Mouse (Mus musculus) lung, embryonic 14.5 days (tissue): ENCODE measurements at regions not wholly inside any gene's neighbourhood (a gene's known extent, or its start where the extent isn't known, plus 50 kb on each side); places are given as distances from the start of the nearest gene placed in this dataset.
A peak's percentile ranks its signal among the peaks of the same experiment; 100 is the strongest.

Source experiments
- ATAC-seq: fragments of 200-750 bp; cut with Nextera tagmentation; 2 replicates; pipeline ENCODE4 v1.8.0; 2017; ENCODE audit warnings: mild to moderate bottlenecking, moderate TSS enrichment, moderate library complexity; ENCODE audit not compliant: insufficient read depth
- DNase-seq: peaks from one replicate; pipeline ENCODE4 v3.0.0-alpha.2; 2015
- H3K27ac ChIP-seq: fragments of 300-500 bp; sonication (generic); 2 replicates; pipeline ENCODE4 v1.5.1; 2014; ENCODE audit warnings: low read depth, mild to moderate bottlenecking, moderate library complexity
- H3K27me3 ChIP-seq: fragments of 300-500 bp; sonication (generic); 2 replicates; pipeline ENCODE4 v1.6.1; 2014; ENCODE audit warnings: low read length, control low read depth; ENCODE audit not compliant: insufficient read depth
- H3K36me3 ChIP-seq: fragments of 300-500 bp; sonication (generic); 2 replicates; pipeline ENCODE4 v1.6.1; 2014; ENCODE audit warnings: control low read depth; ENCODE audit not compliant: insufficient read depth
- H3K4me1 ChIP-seq: fragments of 300-500 bp; sonication (generic); 2 replicates; pipeline ENCODE4 v1.6.1; 2014; ENCODE audit warnings: antibody characterized with exemption, control low read depth; ENCODE audit not compliant: insufficient read depth
- H3K4me2 ChIP-seq: fragments of 300-500 bp; sonication (generic); 2 replicates; pipeline ENCODE4 v1.6.1; 2014; ENCODE audit warnings: mild to moderate bottlenecking
- H3K4me3 ChIP-seq: fragments of 300-500 bp; sonication (generic); 2 replicates; pipeline ENCODE4 v1.5.1; 2014; ENCODE audit warnings: low read depth, low read length
- H3K9ac ChIP-seq: fragments of 300-500 bp; sonication (generic); 2 replicates; pipeline ENCODE4 v1.6.1; 2014
- H3K9me3 ChIP-seq: fragments of 300-500 bp; sonication (generic); 2 replicates; pipeline ENCODE4 v1.6.1; 2016; ENCODE audit warnings: low read depth, low read length, control low read depth
- CTCF ChIP-seq: IDR thresholded peaks from 2 replicates; pipeline ENCODE4 v1.5.1; 2016; ENCODE audit warnings: antibody characterized with exemption, low read depth
- WGBS: fragments of 180-500 bp; shearing (Covaris S2); extraction: QIAGEN DNeasy Blood & Tissue Kit; methylation state at CpG from one replicate; pipeline ENCODE4 v1.1.7; 2014; 5-methylcytosine and 5-hydroxymethylcytosine counted together

DNA sequence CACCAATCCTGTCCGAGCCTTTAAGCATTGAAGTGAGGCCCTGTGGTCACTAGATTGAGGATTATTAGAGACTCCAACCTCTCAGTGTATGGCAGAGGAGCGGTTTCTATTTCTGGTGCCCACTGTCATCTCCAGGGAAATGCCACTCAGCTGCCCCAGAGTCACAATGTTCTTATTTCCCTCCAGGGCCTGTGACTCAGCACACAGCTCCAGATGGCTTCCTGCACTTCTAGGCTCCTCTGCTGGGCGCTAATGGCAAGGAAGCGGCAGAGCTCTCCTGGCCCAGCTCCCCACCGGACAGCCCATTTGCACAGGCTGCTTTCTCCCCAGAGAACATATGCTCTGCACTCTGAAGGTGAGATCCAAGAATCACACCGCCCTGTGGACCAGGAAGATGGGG is 75.8 kb upstream of the Cpeb4 start:
- no peak for TF ChIP-seq CTCF
- H3K4me3 ChIP-seq: no peak overlapping the region
- ATAC-seq (peak; percentile 56; the same call in 1 of the 2 replicates), DNase-seq (peak; percentile 55)
- no peak overlapping the region for H3K27ac ChIP-seq
- no peaks in the 10 kb centered on the region for H3K27me3 ChIP-seq
- H3K4me1 ChIP-seq: no peaks in the 10 kb centered on the region
- 55% methylated on average over 6 of the region's 6 CpGs for WGBS
- no peaks in the 10 kb centered on the region for H3K9me3 ChIP-seq
- H3K4me2 ChIP-seq: no peak overlapping the region
- H3K36me3 ChIP-seq: no peaks in the 10 kb centered on the region
- H3K9ac ChIP-seq: no peak overlapping the region

DNA sequence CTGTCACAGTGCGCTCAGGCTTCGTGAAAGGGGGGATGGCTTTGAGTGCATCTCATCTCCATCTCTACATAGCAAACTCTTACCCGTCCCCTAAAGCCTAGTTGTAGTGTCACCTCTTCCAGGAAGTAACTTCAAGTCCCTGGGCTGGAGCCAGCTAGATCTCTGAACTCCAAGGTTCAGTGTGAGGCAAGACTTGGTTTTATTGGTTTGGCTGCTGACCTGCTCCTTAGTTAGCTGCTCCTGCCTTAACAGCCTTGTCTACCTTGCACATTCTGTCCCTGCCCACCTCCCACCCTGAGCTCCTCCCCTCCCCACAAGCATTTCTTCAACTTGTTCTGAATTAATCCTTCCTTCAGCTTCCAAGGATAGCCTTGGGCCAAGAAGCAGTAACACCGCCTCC is 70.4 kb upstream of the Cpeb4 start:
- TF ChIP-seq CTCF: no peak
- no peak overlapping the region for H3K4me2 ChIP-seq
- no peak overlapping the region for H3K9ac ChIP-seq
- WGBS: 78% methylated on average over 4 of the region's 4 CpGs
- no peak overlapping the region for H3K27ac ChIP-seq
- no peaks in the 10 kb centered on the region for H3K36me3 ChIP-seq
- H3K27me3 ChIP-seq: no peaks in the 10 kb centered on the region
- no peaks in the 10 kb centered on the region for H3K4me1 ChIP-seq
- no peak overlapping the region for H3K4me3 ChIP-seq
- ATAC-seq (no peak), DNase-seq (no peak)
- H3K9me3 ChIP-seq: no peaks in the 10 kb centered on the region

DNA sequence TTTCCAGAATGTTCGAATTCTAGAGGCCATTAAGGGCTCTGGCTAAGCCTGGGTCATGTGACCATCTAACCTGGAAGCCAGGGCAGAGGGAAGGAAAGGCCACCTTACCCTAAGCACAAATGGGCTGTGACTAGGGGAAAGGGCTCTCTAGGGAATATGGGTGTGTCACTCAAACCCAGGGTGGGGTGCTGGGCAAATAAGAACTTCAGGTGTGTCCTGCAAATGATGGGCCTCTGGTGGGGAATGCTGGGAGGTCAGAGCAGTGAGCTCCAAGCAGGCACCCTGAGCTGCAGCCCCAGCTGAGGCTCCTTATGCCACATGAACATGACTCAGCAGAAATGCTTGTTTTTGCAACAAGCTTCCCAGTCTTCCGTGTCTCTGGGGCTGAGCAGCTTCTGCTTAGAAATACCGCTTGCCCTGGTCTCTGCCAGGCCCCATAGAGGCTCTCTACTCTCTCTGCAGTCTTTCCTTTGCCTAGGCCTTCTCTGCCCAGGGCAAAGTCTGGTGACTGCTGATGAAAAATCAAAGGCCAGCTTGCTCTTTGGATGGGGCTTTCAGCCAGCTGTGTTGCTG is 68.6 kb upstream of the Cpeb4 start:
- Histone ChIP-seq H3K4me3 (no peak overlapping the region), H3K4me1 (peaks cover 3% of the 10 kb centered on the region; the same call in 1 of the 2 replicates), H3K27ac (no peak overlapping the region), H3K36me3 (no peaks in the 10 kb centered on the region), H3K9ac (no peak overlapping the region), H3K9me3 (no peaks in the 10 kb centered on the region), H3K4me2 (0 out of 2 replicates have a peak overlapping the region, but pooled peaks have one; percentile 4), H3K27me3 (no peaks in the 10 kb centered on the region)
- 39% methylated on average over 3 of the region's 3 CpGs for whole genome bisulfite sequencing
- DNase-seq (peak; percentile 47), ATAC-seq (peak; percentile 19; the same call in 1 of the 2 replicates)
- TF ChIP-seq CTCF: no peak

DNA sequence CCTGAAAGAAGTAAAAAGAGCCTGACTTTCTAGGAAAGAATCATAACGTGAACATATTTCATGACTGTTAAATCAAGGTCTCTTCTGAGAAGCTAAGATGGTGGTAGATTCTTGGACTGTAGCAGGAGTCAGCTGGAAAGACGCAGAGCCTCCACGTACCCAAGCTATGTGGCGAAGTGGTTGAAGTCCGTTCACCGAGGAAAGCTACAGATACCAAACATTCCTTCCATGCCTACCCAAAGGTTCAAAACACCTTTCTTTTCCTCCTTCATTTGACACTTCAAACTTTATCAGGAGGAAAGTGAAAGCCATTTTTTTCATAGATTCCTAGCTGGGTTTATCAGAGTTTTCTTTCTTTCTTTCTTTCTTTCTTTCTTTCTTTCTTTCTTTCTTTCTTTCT is 67.5 kb upstream of the Cpeb4 start:
- no peak for ATAC-seq
- H3K27ac ChIP-seq: no peak overlapping the region

GRCm38 (mm10) chr11:31807461-31808215 is 64.4 kb upstream of the Cpeb4 start:
- 67% methylated on average over 8 of the region's 8 CpGs for WGBS
- DNase-seq: peak; percentile 54
- Histone ChIP-seq H3K27me3 (no peaks in the 10 kb centered on the region), H3K9me3 (no peaks in the 10 kb centered on the region), H3K9ac (no peak overlapping the region), H3K4me1 (peaks cover 8% of the 10 kb centered on the region), H3K27ac (no peak overlapping the region), H3K36me3 (no peaks in the 10 kb centered on the region), H3K4me3 (no peak overlapping the region), H3K4me2 (no peak overlapping the region)
- peak; percentile 59; the same call in 1 of the 2 replicates for ATAC-seq
- no peak for TF ChIP-seq CTCF

More for the DNA sequence above, 67.5 kb upstream of the Cpeb4 start:
- Histone ChIP-seq H3K4me2 (no peak overlapping the region), H3K4me3 (no peak overlapping the region), H3K9me3 (no peaks in the 10 kb centered on the region), H3K4me1 (peaks cover 7% of the 10 kb centered on the region), H3K36me3 (no peaks in the 10 kb centered on the region), H3K9ac (no peak overlapping the region), H3K27me3 (no peaks in the 10 kb centered on the region)
- 73% methylated on average over 6 of the region's 6 CpGs for WGBS
- no peak for DNase-seq
- no peak for TF ChIP-seq CTCF

DNA sequence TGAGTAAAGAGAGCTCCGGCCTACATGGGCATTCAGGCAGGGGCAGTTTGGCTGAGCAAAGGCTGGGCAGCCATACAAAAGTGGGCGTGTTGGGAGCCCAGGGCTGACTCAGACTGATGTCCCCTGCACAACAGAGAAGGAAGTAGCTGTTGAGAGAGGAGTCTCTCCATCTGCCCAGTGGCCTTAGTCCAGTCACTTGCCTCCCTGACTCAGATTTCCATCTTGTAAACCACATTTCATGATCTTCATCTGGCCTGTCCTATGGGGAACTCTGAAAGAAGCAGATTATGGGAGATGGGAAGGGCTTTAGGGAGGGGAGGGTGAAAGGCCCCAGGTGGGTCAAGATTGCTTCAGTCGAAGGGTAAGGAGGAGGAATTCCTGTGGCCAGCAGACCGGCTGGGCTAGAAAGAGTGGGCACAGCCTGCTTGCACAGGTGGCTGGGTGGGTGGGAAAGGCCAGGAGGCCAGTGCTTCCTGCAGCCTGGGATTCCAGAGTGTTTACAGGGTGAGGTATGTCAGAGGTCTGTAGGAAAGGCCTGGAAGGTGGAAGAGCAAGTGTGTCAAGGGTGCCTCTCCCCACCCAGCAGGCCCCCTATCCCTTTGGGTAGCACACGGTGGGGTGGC is 63.7 kb upstream of the Cpeb4 start:
- Histone ChIP-seq H3K36me3 (no peaks in the 10 kb centered on the region), H3K9me3 (no peaks in the 10 kb centered on the region), H3K27me3 (no peaks in the 10 kb centered on the region), H3K4me3 (no peak overlapping the region), H3K27ac (no peak overlapping the region), H3K9ac (no peak overlapping the region), H3K4me2 (no peak overlapping the region), H3K4me1 (peaks cover 8% of the 10 kb centered on the region)
- TF ChIP-seq CTCF: no peak
- DNase-seq: no peak
- ATAC-seq: no peak
- 63% methylated on average over 5 of the region's 5 CpGs for WGBS

GRCm38 (mm10) chr11:31810011-31810786 is 61.8 kb upstream of the Cpeb4 start:
- no peak for TF ChIP-seq CTCF
- Histone ChIP-seq H3K4me1 (peaks cover 8% of the 10 kb centered on the region), H3K27ac (no peak overlapping the region), H3K9ac (no peak overlapping the region), H3K4me3 (no peak overlapping the region), H3K4me2 (no peak overlapping the region), H3K9me3 (no peaks in the 10 kb centered on the region), H3K36me3 (no peaks in the 10 kb centered on the region), H3K27me3 (no peaks in the 10 kb centered on the region)
- DNase-seq (no peak), ATAC-seq (no peak)
- 41% methylated on average over 7 of the region's 7 CpGs for WGBS
